Mouse (Mus musculus): Measurements from ENCODE around the gene Tmem207.

DNA sequence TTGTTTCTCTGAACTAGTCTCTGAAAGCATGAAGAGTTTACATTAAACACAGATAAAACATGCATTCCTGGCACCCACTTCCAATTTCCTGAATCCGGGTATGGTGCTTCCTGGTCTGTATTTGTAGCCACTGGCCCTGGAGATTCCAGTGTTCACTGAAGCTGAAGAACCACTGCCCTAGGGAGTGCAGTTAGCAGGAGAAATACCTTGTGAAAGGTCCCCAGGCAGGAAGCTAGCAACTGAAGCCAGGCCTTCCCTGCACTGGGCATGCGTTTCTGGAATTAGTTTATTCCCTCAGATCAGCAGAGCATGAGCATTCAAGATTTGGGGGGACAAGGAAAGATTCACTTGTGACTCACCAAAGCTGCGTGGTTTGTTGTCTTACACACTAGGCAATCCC is 72.4 kb downstream of the Tmem207 start:
- no peak for TF ChIP-seq CTCF (IDR thresholded peaks at IDR 0.05; ENCODE audit: low read depth)
- TF ChIP-seq EP300 (IDR thresholded peaks at IDR 0.05; ENCODE audit: low read depth), result no peak
